ENCODE assay signal across 7 mouse cellular contexts in the genomic region with DNA sequence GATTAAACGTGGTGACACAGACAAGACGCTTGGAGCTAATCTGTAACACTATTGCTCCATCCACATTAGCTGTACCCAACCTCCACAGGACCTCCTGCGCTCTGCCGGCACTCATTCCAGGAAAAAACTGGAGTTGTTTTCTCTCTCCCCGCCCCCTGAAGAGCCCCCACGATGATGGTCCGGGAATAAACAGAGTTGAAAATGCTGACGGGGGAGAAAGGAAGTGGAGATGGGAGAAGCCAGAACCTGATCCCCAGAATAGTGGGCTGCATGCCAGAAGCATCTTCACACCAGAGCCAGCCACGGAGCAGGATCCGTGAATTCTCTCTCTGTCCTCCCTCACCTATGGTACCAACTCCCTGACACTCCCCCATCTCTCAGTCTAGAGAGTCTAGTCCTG. TPM values are rescaled to one million over a fixed set of nuclear protein-coding genes. Genes with fewer than 3 reads are reported as not detected.
DNase-seq lines count a peak whose midpoint lies in the region; ATAC-seq and TF ChIP-seq lines count a peak whose summit lies in the region.

No protein-coding gene starts in this region.

- TF ChIP-seq CTCF in small intestine, adult 2 months (IDR thresholded peaks at IDR 0.05; ENCODE audit: extremely low read depth, insufficient read length, insufficient replicate concordance, low read depth, low read length) = no peak

- DNase-seq in right cerebral cortex, adult 18-20 months = peak; percentile 17
- DNase-seq in right cerebral cortex, postnatal 14 days = no peak
- peak; percentile 53 to 61 for DNase-seq in kidney, postnatal 36 days
- no peak for DNase-seq in frontal cortex, postnatal 14 days (ENCODE audit: low spot score in 2 of 2)
- no peak for DNase-seq in spleen, postnatal 14 days (ENCODE audit: low spot score in 2 of 2)

- no peak overlapping the region for H3K9ac ChIP-seq in heart, embryonic 12.5 days

- peaks cover 27% of the 10 kb centered on the region for H3K27me3 ChIP-seq in heart, embryonic 12.5 days (replicated peaks)
- peaks cover 2% of the 10 kb centered on the region; the same call in 1 of the 2 replicates for H3K27me3 ChIP-seq in small intestine, adult 2 months (ENCODE audit: control insufficient read depth, insufficient read depth, low read length)

- peaks cover 61% of the 10 kb centered on the region for H3K4me1 ChIP-seq in heart, embryonic 12.5 days (replicated peaks)
- H3K4me1 ChIP-seq in small intestine, adult 2 months (ENCODE audit: control insufficient read depth, insufficient read depth, insufficient read length, low read length) = peaks cover 24% of the 10 kb centered on the region

- H3K9me3 ChIP-seq in heart, embryonic 12.5 days (replicated peaks) = no peaks in the 10 kb centered on the region

- 18% methylated on average over 10 of the region's 10 CpGs for WGBS in heart, embryonic 12.5 days
- 40% methylated on average over 10 of the region's 10 CpGs for WGBS in small intestine, adult 2 months

- no peak for TF ChIP-seq POLR2A in small intestine, adult 2 months (IDR thresholded peaks at IDR 0.05; ENCODE audit: low read depth, low read length)

- H3K36me3 ChIP-seq in heart, embryonic 12.5 days = no peaks in the 10 kb centered on the region
- H3K36me3 ChIP-seq in small intestine, adult 2 months (ENCODE audit: control insufficient read depth, insufficient read depth, low read length) = no peaks in the 10 kb centered on the region

- peak overlapping the region; percentile 60 for H3K4me2 ChIP-seq in heart, embryonic 12.5 days

- ATAC-seq in heart, embryonic 12.5 days (ENCODE audit: insufficient number of reproducible peaks, low FRiP score) = no peak

- H3K4me3 ChIP-seq in heart, embryonic 12.5 days = peak overlapping the region; percentile 19; the same call in 1 of the 2 replicates
- 0 out of 2 replicates have a peak overlapping the region, but pooled peaks have one; percentile 15 for H3K4me3 ChIP-seq in small intestine, adult 2 months (ENCODE audit: low read depth, low read length)

- peak overlapping the region; percentile 87 for H3K27ac ChIP-seq in heart, embryonic 12.5 days (ENCODE audit: poor library complexity, severe bottlenecking)
- H3K27ac ChIP-seq in small intestine, adult 2 months (ENCODE audit: insufficient read depth, low read depth, low read length) = peak overlapping the region; percentile 34

RNA-seq across cellular contexts. Expression of a gene that starts 16.1 kb away (rescaled TPM):
- 0.30 and 0.46 TPM in 2 replicates for polyA plus RNA-seq in heart, embryonic 12.5 days (2016; fragmentation: Nextera tagmentation; extraction: Ambion mirVana)
- 0.03 TPM in 2 replicates for polyA plus RNA-seq in small intestine, adult 2 months (2012; rRNA removed)

RNA-seq across cellular contexts. Expression of a gene that starts 30.5 kb away (rescaled TPM):
- polyA plus RNA-seq in heart, embryonic 12.5 days (2016; fragmentation: Nextera tagmentation; extraction: Ambion mirVana) = 0.26 and 0.30 TPM in 2 replicates
- 0.08 and 0.18 TPM in 2 replicates for polyA plus RNA-seq in small intestine, adult 2 months (2012; rRNA removed)

RNA-seq across cellular contexts. Expression of a gene that starts 32.2 kb away (rescaled TPM):
- 0.21 TPM in 1 of 2 replicates, not detected in the other for polyA plus RNA-seq in heart, embryonic 12.5 days (2016; fragmentation: Nextera tagmentation; extraction: Ambion mirVana)
- polyA plus RNA-seq in small intestine, adult 2 months (2012; rRNA removed) = 1.3 and 2.6 TPM in 2 replicates

RNA-seq across cellular contexts. Expression of a gene that starts 59.6 kb away (rescaled TPM):
- polyA plus RNA-seq in heart, embryonic 12.5 days (2016; fragmentation: Nextera tagmentation; extraction: Ambion mirVana) = 15.7 and 16.1 TPM in 2 replicates
- polyA plus RNA-seq in small intestine, adult 2 months (2012; rRNA removed) = 13.0 and 20.1 TPM in 2 replicates

Comparison
In these comparisons a context has a peak if more than half of its experiments do, and no peak if none do; other contexts are left out.
1. DNase-seq: peak in right cerebral cortex, adult 18-20 months (single experiment) and kidney, postnatal 36 days (2 of 2); none in right cerebral cortex, postnatal 14 days (single experiment), frontal cortex, postnatal 14 days (0 of 2) and spleen, postnatal 14 days (0 of 2).